Mouse (Mus musculus): ENCODE results near the gene Vmn1r34. TPM values are rescaled to one million over a fixed set of nuclear protein-coding genes. Genes with fewer than 3 reads are reported as not detected.

The Vmn1r34 gene
- not detected in 2 replicates for polyA plus RNA-seq (2012; ENCODE audit: low replicate concordance)

DNA sequence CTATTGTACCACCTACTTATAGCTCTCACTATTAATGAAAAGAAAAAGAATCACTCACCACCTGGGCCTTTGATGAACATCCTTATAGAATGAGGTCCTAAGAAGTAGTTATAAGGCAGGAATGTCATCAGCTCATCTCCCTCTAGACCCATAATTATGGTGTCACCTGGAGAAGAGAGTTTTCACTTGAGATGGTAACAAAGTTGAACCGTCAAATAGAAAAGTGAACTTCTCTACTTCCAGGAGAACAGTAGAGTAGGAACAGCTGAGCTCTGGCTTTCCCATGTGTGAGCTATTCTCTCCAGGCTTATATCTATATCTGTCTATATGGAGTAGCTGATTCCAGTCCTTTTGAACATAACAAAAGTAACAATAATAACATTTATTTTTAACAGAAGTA is at the start of gene Vmn1r34:
Gene Vmn1r34, minus strand, starts transcription at position 101 of the 400 bp plus-strand sequence.

GRCm38 (mm10) chr6:66685806-66686205 is 42.1 kb upstream of the Vmn1r34 start, which contains the start of gene Vmn1r35:
Vmn1r35 (minus strand) TSS chr6:66685906.

DNA sequence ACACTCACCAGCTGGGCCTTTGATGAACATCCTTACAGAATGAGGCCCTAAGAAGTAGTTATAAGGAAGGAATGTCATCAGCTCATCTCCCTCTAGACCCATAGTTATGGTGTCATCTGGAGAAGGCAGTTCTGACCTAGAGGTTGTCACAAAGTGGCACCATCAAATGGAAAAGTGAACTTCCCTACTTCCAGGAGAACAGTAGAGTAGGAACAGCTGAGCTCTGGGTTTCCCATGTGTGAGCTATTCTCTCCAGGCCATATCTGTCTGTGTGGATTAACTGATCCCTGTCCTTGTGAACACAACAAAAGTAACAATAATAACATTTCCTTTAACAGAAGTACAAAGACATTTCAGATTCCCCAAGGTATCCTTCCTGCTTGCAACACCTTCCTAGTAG is 25.5 kb downstream of the Vmn1r34 start, which contains the start of gene Vmn1r33:
Gene Vmn1r33, minus strand, starts transcription at position 101 of the 400 bp plus-strand sequence.

Other genes with a start within 250 kb of the Vmn1r34 start
- 3.8 and 7.1 TPM in 2 replicates for gene Mad2l1, start 108.5 kb downstream of the Vmn1r34 start, polyA plus RNA-seq (2012; ENCODE audit: low replicate concordance)
- 0.08 TPM in 1 of 2 replicates, not detected in the other for gene Vmn1r32, start 83.8 kb downstream of the Vmn1r34 start, polyA plus RNA-seq (2012; ENCODE audit: low replicate concordance)
- gene Vmn1r33, start 25.6 kb downstream of the Vmn1r34 start, polyA plus RNA-seq (2012; ENCODE audit: low replicate concordance) = not detected in 2 replicates
- gene Vmn1r35, start 42.0 kb upstream of the Vmn1r34 start, polyA plus RNA-seq (2012; ENCODE audit: low replicate concordance) = not detected in 2 replicates
- not detected in 2 replicates for gene Vmn1r36, start 75.3 kb upstream of the Vmn1r34 start, polyA plus RNA-seq (2012; ENCODE audit: low replicate concordance)
- gene Vmn1r37, start 85.5 kb upstream of the Vmn1r34 start, polyA plus RNA-seq (2012; ENCODE audit: low replicate concordance) = not detected in 2 replicates
- gene Vmn1r38, start 138.7 kb upstream of the Vmn1r34 start, polyA plus RNA-seq (2012; ENCODE audit: low replicate concordance) = not detected in 2 replicates
- not detected in 2 replicates for gene Vmn1r39, start 166.7 kb upstream of the Vmn1r34 start, polyA plus RNA-seq (2012; ENCODE audit: low replicate concordance)

Data from leukemia stem cell, adult 10-12 weeks (primary cell).